Mouse (Mus musculus) effector memory CD4-positive, alpha-beta T cell, adult 5 months (primary cell): ENCODE measurements around the gene B4galt4. TPM values are rescaled to one million over a fixed set of nuclear protein-coding genes. Genes with fewer than 3 reads are reported as not detected.

Source experiments
- polyA plus RNA-seq: library from polyadenylated mRNA; unstranded; fragments of 100-300 nt; shearing (Covaris generic); gene quantifications from one replicate; pipeline ENCODE4 v1.2.1, GENCODE M21; 2017

Gene B4galt4
- polyA plus RNA-seq, result 2.2 TPM

DNA sequence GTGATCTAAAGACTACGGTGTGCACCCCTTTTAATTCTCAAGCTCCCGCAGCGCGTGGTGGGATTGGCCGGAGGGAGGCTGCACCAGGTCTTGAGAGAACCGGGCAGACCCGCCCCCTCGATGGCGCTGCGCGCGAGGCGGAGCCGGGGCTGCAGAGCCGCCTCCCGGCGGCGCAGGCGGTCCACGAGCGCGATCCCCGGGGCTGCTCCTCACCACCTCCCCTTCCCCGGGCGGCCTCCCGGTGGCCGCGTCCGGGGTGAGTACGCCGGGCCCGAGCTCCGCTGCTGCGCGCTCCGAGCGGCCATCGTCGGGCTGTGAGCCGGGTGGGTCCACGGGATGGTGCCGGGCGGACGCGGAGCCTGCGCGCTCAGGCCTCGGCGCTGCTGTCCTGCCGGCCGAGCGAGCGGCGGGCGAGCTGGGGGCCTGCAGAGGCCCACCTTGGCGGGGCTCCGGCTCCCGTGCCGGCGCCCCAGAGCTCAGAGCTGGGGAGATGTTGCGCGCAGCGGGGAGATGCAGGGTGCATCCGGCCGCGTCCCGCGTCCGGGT lies at the start of gene B4galt4:
Gene B4galt4, plus strand, starts transcription at position 152 of the 546 bp plus-strand sequence.

GRCm38 (mm10) chr16:38712581-38713403 lies 29.3 kb upstream of the B4galt4 start, which contains the start of gene Arhgap31:
TSS of gene Arhgap31 (minus strand) at chr16:38713274.

GRCm38 (mm10) chr16:38800091-38800490 lies 58.0 kb downstream of the B4galt4 start, which contains the start of gene Upk1b:
TSS of gene Upk1b (minus strand) at chr16:38800328.

Other genes with a start within 250 kb of the B4galt4 start
- gene Timmdc1, start 219.6 kb upstream of the B4galt4 start, polyA plus RNA-seq, result 3.9 TPM
- gene Poglut1, start 192.0 kb upstream of the B4galt4 start, polyA plus RNA-seq, result 24.5 TPM
- gene Tmem39a, start 183.6 kb upstream of the B4galt4 start, polyA plus RNA-seq, result 55.3 TPM
- gene Arhgap31, start 29.0 kb upstream of the B4galt4 start, polyA plus RNA-seq, result 86.8 TPM
- not detected for gene Upk1b, start 58.1 kb downstream of the B4galt4 start, polyA plus RNA-seq
- not detected for gene 4930435E12Rik, start 86.5 kb downstream of the B4galt4 start, polyA plus RNA-seq
- gene Igsf11, start 150.4 kb downstream of the B4galt4 start, polyA plus RNA-seq, result not detected